Mouse (Mus musculus) MEL (cell line): ENCODE results near the gene Slain2. TPM values are rescaled to one million over a fixed set of nuclear protein-coding genes. Genes with fewer than 3 reads are reported as not detected.
A peak's percentile ranks its signal among the peaks of the same experiment; 100 is the strongest.

Source experiments
- DNase-seq: peaks from one replicate; pipeline ENCODE4 v3.0.0; 2011; ENCODE audit warnings: low read depth, low spot score
- H3K27ac ChIP-seq: 2 replicates; pipeline ENCODE4 v1.5.1; 2012; ENCODE audit warnings: low read depth, mild to moderate bottlenecking, control low read depth, low read length, moderate library complexity; ENCODE audit not compliant: control insufficient read depth
- H3K27me3 ChIP-seq, 2 experiments: fragments of 150-350 bp in 1 of 2; sonication (generic) in 1 of 2; 2 replicates each; pipeline ENCODE4 v1.6.1; 2012; ENCODE audit warnings: low read length in 2 of 2, mild to moderate bottlenecking in 2 of 2, improper control_type of control experiment in 1 of 2, moderate library complexity in 1 of 2; ENCODE audit not compliant: insufficient read depth in 2 of 2, control insufficient read depth in 1 of 2
- H3K36me3 ChIP-seq, 2 experiments: 2 replicates each; pipeline ENCODE4 v1.6.1; 2012 to 2014; ENCODE audit warnings: low read length in 2 of 2, improper control_type of control experiment in 1 of 2, inconsistent platforms in 1 of 2, mild to moderate bottlenecking in 1 of 2; ENCODE audit not compliant: insufficient read depth in 2 of 2, control insufficient read depth in 1 of 2
- H3K4me1 ChIP-seq, 2 experiments: fragments of 150-350 bp in 1 of 2; sonication (generic) in 1 of 2; 2 replicates each; pipeline ENCODE4 v1.6.1; 2012; ENCODE audit warnings: low read length in 2 of 2, improper control_type of control experiment in 1 of 2, mild to moderate bottlenecking in 1 of 2; ENCODE audit not compliant: insufficient read depth in 2 of 2, control insufficient read depth in 1 of 2
- H3K4me3 ChIP-seq, 2 experiments: fragments of 150-350 bp in 1 of 2; sonication (generic) in 1 of 2; 2 replicates each; pipeline ENCODE4 v1.5.1; 2012; ENCODE audit warnings: low read depth in 2 of 2, low read length in 2 of 2, mild to moderate bottlenecking in 2 of 2, moderate library complexity in 2 of 2, control low read depth in 1 of 2, improper control_type of control experiment in 1 of 2; ENCODE audit not compliant: control insufficient read depth in 1 of 2, insufficient read depth in 1 of 2
- H3K79me2 ChIP-seq: 2 replicates; pipeline ENCODE4 v1.6.1; 2012; ENCODE audit warnings: mild to moderate bottlenecking, low read length, moderate library complexity; ENCODE audit not compliant: control insufficient read depth, poor library complexity, insufficient read depth
- H3K9ac ChIP-seq: 2 replicates; pipeline ENCODE4 v1.6.1; 2012; ENCODE audit warnings: low read depth, mild to moderate bottlenecking, control low read depth, low read length, moderate library complexity; ENCODE audit not compliant: control insufficient read depth, poor library complexity, severe bottlenecking
- H3K9me3 ChIP-seq: fragments of 150-350 bp; sonication (generic); replicated peaks from 2 replicates; pipeline ENCODE4 v1.6.1; 2012; ENCODE audit warnings: mild to moderate bottlenecking, low read length, improper control_type of control experiment, moderate library complexity; ENCODE audit not compliant: insufficient read depth
- BHLHE40 ChIP-seq: IDR thresholded peaks from 2 replicates; pipeline ENCODE4 v1.6.1; 2012; ENCODE audit warnings: low read depth, mild to moderate bottlenecking, inconsistent platforms, low read length, improper control_type of control experiment, borderline replicate concordance
- CHD1 ChIP-seq: IDR thresholded peaks from 2 replicates; pipeline ENCODE4 v1.6.1; 2012; ENCODE audit warnings: low read depth, mild to moderate bottlenecking, inconsistent platforms, low read length, improper control_type of control experiment
- E2F4 ChIP-seq: IDR thresholded peaks from 2 replicates; pipeline ENCODE4 v1.6.1; 2011; ENCODE audit warnings: low read depth, low read length, improper control_type of control experiment, borderline replicate concordance
- ELF1 ChIP-seq: IDR thresholded peaks from 2 replicates; pipeline ENCODE4 v1.6.1; 2014; ENCODE audit warnings: low read depth, mild to moderate bottlenecking, inconsistent platforms, low read length, improper control_type of control experiment, moderate library complexity
- EP300 ChIP-seq, 2 experiments: IDR thresholded peaks; 2 replicates each; pipeline ENCODE4 v1.6.1; 2011; ENCODE audit warnings: improper control_type of control experiment in 2 of 2, low read length in 2 of 2, low read depth in 1 of 2, mild to moderate bottlenecking in 1 of 2
- ETS1 ChIP-seq: IDR thresholded peaks from 2 replicates; pipeline ENCODE4 v1.6.1; 2012; ENCODE audit warnings: low read depth, mild to moderate bottlenecking, inconsistent platforms, low read length, improper control_type of control experiment, moderate library complexity
- GATA1 ChIP-seq: IDR thresholded peaks from 2 replicates; pipeline ENCODE4 v1.6.1; 2011; ENCODE audit warnings: low read depth, low read length, improper control_type of control experiment
- MAFK ChIP-seq: IDR thresholded peaks from 2 replicates; pipeline ENCODE4 v1.6.1; 2011; ENCODE audit warnings: low read depth, mild to moderate bottlenecking, low read length, improper control_type of control experiment, borderline replicate concordance
- MAX ChIP-seq: IDR thresholded peaks from 2 replicates; pipeline ENCODE4 v1.6.1; 2011; ENCODE audit warnings: low read length, improper control_type of control experiment
- MXI1 ChIP-seq: IDR thresholded peaks from 2 replicates; pipeline ENCODE4 v1.6.1; 2011; ENCODE audit warnings: mild to moderate bottlenecking, low read depth, low read length, improper control_type of control experiment
- MYC ChIP-seq: IDR thresholded peaks from 2 replicates; pipeline ENCODE4 v1.6.1; 2011; ENCODE audit warnings: low read depth, mild to moderate bottlenecking, low read length, improper control_type of control experiment, moderate library complexity
- NELFE ChIP-seq: IDR thresholded peaks from 2 replicates; pipeline ENCODE4 v1.6.1; 2011; ENCODE audit warnings: low read depth, low read length, improper control_type of control experiment
- NRF1 ChIP-seq: IDR thresholded peaks from 2 replicates; pipeline ENCODE4 v1.6.1; 2014; ENCODE audit warnings: low read depth, mild to moderate bottlenecking, inconsistent platforms, low read length, improper control_type of control experiment, moderate library complexity; ENCODE audit not compliant: poor library complexity, insufficient read depth, severe bottlenecking
- POLR2A ChIP-seq, 2 experiments: IDR thresholded peaks; 2 replicates each; pipeline ENCODE4 v1.6.1; 2011 to 2012; ENCODE audit warnings: low read length in 2 of 2, mild to moderate bottlenecking in 2 of 2, control low read depth in 1 of 2, improper control_type of control experiment in 1 of 2, low read depth in 1 of 2, moderate library complexity in 1 of 2; ENCODE audit not compliant: control insufficient read depth in 1 of 2, insufficient read depth in 1 of 2, poor library complexity in 1 of 2
- RCOR1 ChIP-seq: IDR thresholded peaks from 2 replicates; pipeline ENCODE4 v1.6.1; 2012; ENCODE audit warnings: low read depth, mild to moderate bottlenecking, inconsistent platforms, low read length, improper control_type of control experiment
- TAL1 ChIP-seq: IDR thresholded peaks from 2 replicates; pipeline ENCODE4 v1.6.1; 2012; ENCODE audit warnings: mild to moderate bottlenecking, inconsistent platforms, low read length, moderate library complexity, mixed read lengths
- TBP ChIP-seq: IDR thresholded peaks from 2 replicates; pipeline ENCODE4 v1.8.0; 2011; ENCODE audit warnings: low read depth, low read length, improper control_type of control experiment
- TCF12 ChIP-seq: IDR thresholded peaks from 2 replicates; pipeline ENCODE4 v1.6.1; 2014; ENCODE audit warnings: low read depth, mild to moderate bottlenecking, inconsistent platforms, low read length, improper control_type of control experiment, moderate library complexity
- UBTF ChIP-seq: IDR thresholded peaks from 2 replicates; pipeline ENCODE4 v1.6.1; 2012; ENCODE audit warnings: low read depth, mild to moderate bottlenecking, inconsistent platforms, low read length, improper control_type of control experiment, moderate library complexity, borderline replicate concordance; ENCODE audit not compliant: insufficient read depth
- USF1 ChIP-seq: IDR thresholded peaks from 2 replicates; pipeline ENCODE4 v1.6.1; 2014; ENCODE audit warnings: low read depth, mild to moderate bottlenecking, inconsistent platforms, low read length, improper control_type of control experiment, moderate library complexity
- USF2 ChIP-seq, 2 experiments: IDR thresholded peaks; 2 replicates each; pipeline ENCODE4 v1.6.1; 2011 to 2012; ENCODE audit warnings: improper control_type of control experiment in 2 of 2, low read length in 2 of 2, borderline replicate concordance in 1 of 2, inconsistent platforms in 1 of 2, low read depth in 1 of 2, mild to moderate bottlenecking in 1 of 2; ENCODE audit not compliant: insufficient read depth in 1 of 2
- ZMIZ1 ChIP-seq: IDR thresholded peaks from 2 replicates; pipeline ENCODE4 v1.6.1; 2012; ENCODE audit warnings: low read depth, mild to moderate bottlenecking, inconsistent platforms, low read length, improper control_type of control experiment, moderate library complexity
- polyA plus RNA-seq, 2 experiments: library from polyadenylated mRNA; stranded (reverse) in 1 of 2; unstranded in 1 of 2; fragments of >175 nt in 1 of 2; fragments of >200 nt in 1 of 2; gene quantifications; 2 replicates each; pipeline versions ENCODE4 v1.2.1 to v1.2.4; 2012; ENCODE audit warnings: low replicate concordance in 2 of 2, low read depth in 1 of 2; ENCODE audit not compliant: insufficient read length in 2 of 2, insufficient read depth in 1 of 2, missing spikeins in 1 of 2
- total RNA-seq: library from RNA; depleted of rRNA; stranded (reverse); fragments of 300-350 nt; gene quantifications from 2 replicates; pipeline ENCODE4 v1.2.3, GENCODE M21; 2012

Gene Slain2
- total and polyA plus RNA-seq, 3 experiments = 18.9 to 42.9 (median 29.9) TPM

DNA sequence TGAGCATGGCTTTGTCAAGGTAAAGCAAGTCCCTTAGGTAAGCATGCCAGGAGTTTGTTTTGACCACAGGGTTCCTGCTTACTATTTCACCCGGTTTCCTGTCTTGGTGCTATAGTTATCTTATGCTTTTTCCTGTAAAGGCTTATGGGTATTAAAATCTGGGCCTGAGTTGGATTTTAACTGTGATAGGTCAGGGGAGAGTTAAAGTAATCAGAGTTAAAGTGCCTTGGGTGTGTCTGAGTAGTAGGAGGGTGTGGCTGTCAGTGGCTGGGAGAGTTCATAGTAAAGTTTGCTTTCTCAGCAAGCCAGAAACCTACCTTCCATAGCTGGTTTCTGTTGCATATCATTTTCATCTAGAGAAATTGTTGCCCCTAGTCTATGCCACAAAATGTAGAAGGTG is 2.7 kb downstream of the Slain2 start:
- H3K9ac ChIP-seq = no peak overlapping the region
- no peak overlapping the region for H3K27ac ChIP-seq
- H3K36me3 ChIP-seq = peaks cover 0 to 32% of the 10 kb centered on the region in 2 experiments; a peak in 2 of 4 replicates
- H3K27me3 ChIP-seq = no peaks in the 10 kb centered on the region
- peaks cover 7 to 17% of the 10 kb centered on the region in 2 experiments for H3K4me1 ChIP-seq
- peak; percentile 62 for DNase-seq
- peaks cover 45% of the 10 kb centered on the region for H3K79me2 ChIP-seq
- no peak overlapping the region for H3K4me3 ChIP-seq
- no peaks in the 10 kb centered on the region for H3K9me3 ChIP-seq
- TF ChIP-seq USF2 (IDR thresholded peaks at IDR 0.05; ENCODE audit: borderline replicate concordance in 1 of 2, insufficient read depth in 1 of 2, low read depth in 1 of 2, low read length in 2 of 2) (no peak), ELF1 (no peak), UBTF (no peak), MAFK (no peak), USF1 (no peak), ZMIZ1 (no peak), EP300 (IDR thresholded peaks at IDR 0.05; ENCODE audit: low read depth in 1 of 2, low read length in 2 of 2) (peak in 1 of 2 experiments; percentile 30; a peak in 1 of 4 replicates), TAL1 (no peak), MAX (no peak), TBP (no peak), GATA1 (peak; percentile 44; the same call in 1 of the 2 replicates), E2F4 (no peak), MYC (no peak), MXI1 (peak; percentile 41; the same call in 1 of the 2 replicates), ETS1 (no peak; the same call in 1 of the 2 replicates), TCF12 (no peak), RCOR1 (peak; percentile 98), POLR2A (IDR thresholded peaks at IDR 0.05; ENCODE audit: control insufficient read depth in 1 of 2, insufficient read depth in 1 of 2, low read depth in 1 of 2, low read length in 2 of 2, poor library complexity in 1 of 2) (no peak), NELFE (no peak)

- Histone ChIP-seq H3K27me3 (no peaks in the 10 kb centered on the region), H3K4me3 (no peak overlapping the region), H3K79me2 (peaks cover 49% of the 10 kb centered on the region), H3K4me1 (peaks cover 0 to 13% of the 10 kb centered on the region in 2 experiments; a peak in 3 of 4 replicates), H3K9ac (no peak overlapping the region), H3K36me3 (peaks cover 0 to 23% of the 10 kb centered on the region in 2 experiments; a peak in 2 of 4 replicates), H3K9me3 (no peaks in the 10 kb centered on the region), H3K27ac (no peak overlapping the region)
- TF ChIP-seq USF2 (IDR thresholded peaks at IDR 0.05; ENCODE audit: borderline replicate concordance in 1 of 2, insufficient read depth in 1 of 2, low read depth in 1 of 2, low read length in 2 of 2) = no peak
- no peak for TF ChIP-seq CHD1
- no peak for TF ChIP-seq TCF12
- TF ChIP-seq NRF1 = no peak
- no peak for TF ChIP-seq BHLHE40
- no peak for DNase-seq
These were observed 6.3 kb downstream of the Slain2 start for GRCm38 (mm10) chr5:72920416-72920815.
